Mouse (Mus musculus) hindbrain, embryonic 16.5 days (tissue): ENCODE measurements around the gene Pfkfb4. TPM values are rescaled to one million over a fixed set of nuclear protein-coding genes. Genes with fewer than 3 reads are reported as not detected.

ENCODE experiments used
- ATAC-seq: fragments of 200-750 bp; cut with Nextera tagmentation; 2 replicates; pipeline ENCODE4 v1.8.0; 2017; ENCODE audit warnings: moderate TSS enrichment, moderate library complexity
- H3K27ac ChIP-seq: fragments of 300-500 bp; sonication (generic); 2 replicates; pipeline ENCODE4 v1.5.1; 2014; ENCODE audit warnings: low read depth, mild to moderate bottlenecking, control low read depth, low read length, moderate library complexity
- H3K27me3 ChIP-seq: fragments of 300-500 bp; sonication (generic); replicated peaks from 2 replicates; pipeline ENCODE4 v1.6.1; 2014; ENCODE audit warnings: low read length; ENCODE audit not compliant: control insufficient read depth, insufficient read depth
- H3K36me3 ChIP-seq: fragments of 300-500 bp; sonication (generic); 2 replicates; pipeline ENCODE4 v1.6.1; 2014; ENCODE audit warnings: mild to moderate bottlenecking, low read length, moderate library complexity, mixed read lengths; ENCODE audit not compliant: control insufficient read depth, insufficient read depth
- H3K4me1 ChIP-seq: fragments of 300-500 bp; sonication (generic); 2 replicates; pipeline ENCODE4 v1.6.1; 2014; ENCODE audit warnings: low read depth, low read length; ENCODE audit not compliant: control insufficient read depth, insufficient read depth
- H3K4me2 ChIP-seq: fragments of 300-500 bp; sonication (generic); 2 replicates; pipeline ENCODE4 v1.6.1; 2014; ENCODE audit warnings: mild to moderate bottlenecking, low read length, control low read depth, moderate library complexity
- H3K4me3 ChIP-seq: fragments of 300-500 bp; sonication (generic); 2 replicates; pipeline ENCODE4 v1.5.1; 2014; ENCODE audit warnings: mild to moderate bottlenecking, low read length, control low read depth, moderate library complexity
- H3K9ac ChIP-seq: fragments of 300-500 bp; sonication (generic); 2 replicates; pipeline ENCODE4 v1.6.1; 2014; ENCODE audit warnings: low read depth, mild to moderate bottlenecking, control low read depth, low read length, moderate library complexity
- H3K9me3 ChIP-seq: fragments of 300-500 bp; sonication (generic); 2 replicates; pipeline ENCODE4 v1.6.1; 2014; ENCODE audit warnings: mild to moderate bottlenecking, low read length, moderate library complexity; ENCODE audit not compliant: control insufficient read depth
- WGBS: fragments of 180-500 bp; shearing (Covaris S2); extraction: QIAGEN DNeasy Blood & Tissue Kit; methylation state at CpG from one replicate; pipeline ENCODE4 v1.1.7; 2014; 5-methylcytosine and 5-hydroxymethylcytosine counted together
- polyA plus RNA-seq: library from polyadenylated mRNA; unstranded; fragments of >200 nt; fragmentation: Nextera tagmentation; extraction: Ambion mirVana; gene quantifications from 2 replicates; pipeline ENCODE4 v1.2.1, GENCODE M21; 2015

Pfkfb4 gene
- polyA plus RNA-seq, 1 experiment from 2014 or later: 31.3 TPM

DNA sequence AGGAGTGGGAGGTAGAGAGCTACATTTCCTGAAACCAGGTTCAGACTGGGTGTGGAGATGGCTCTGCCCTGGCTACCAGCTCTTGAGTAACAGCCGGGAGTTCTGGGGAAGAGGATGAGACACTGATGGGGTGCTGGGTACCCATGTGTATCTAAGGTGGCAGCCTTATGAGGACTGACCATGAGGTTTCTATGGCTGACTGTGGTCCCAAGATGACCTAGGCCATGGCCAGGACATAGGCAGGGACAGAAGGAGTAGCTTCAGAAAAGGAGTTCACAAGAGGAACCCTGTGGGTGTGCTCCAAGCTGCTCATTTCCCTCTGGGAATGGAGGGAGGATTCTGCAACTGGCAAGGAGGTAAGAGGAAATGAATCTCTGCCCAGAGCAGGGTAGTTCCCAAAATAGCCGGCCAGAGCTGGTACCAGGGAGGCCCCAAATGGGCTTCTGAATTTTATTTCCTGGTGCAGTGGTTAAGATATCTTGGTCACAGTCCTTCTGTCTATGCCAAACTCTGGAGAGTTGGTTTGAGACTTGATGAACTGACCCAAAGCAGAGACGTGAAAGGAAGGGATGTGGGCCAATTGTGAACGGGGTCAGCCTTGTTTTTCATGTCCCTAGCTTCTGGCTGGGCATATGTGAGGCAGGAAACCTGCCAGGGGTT is 1.6 kb upstream of the Pfkfb4 start:
- no peaks in the 10 kb centered on the region for H3K36me3 ChIP-seq
- H3K27me3 ChIP-seq: no peaks in the 10 kb centered on the region
- H3K27ac ChIP-seq: no peak overlapping the region
- peaks cover 12% of the 10 kb centered on the region for H3K4me1 ChIP-seq
- WGBS: 80% methylated on average over 4 of the region's 4 CpGs
- no peak overlapping the region for H3K4me3 ChIP-seq
- no peak overlapping the region for H3K4me2 ChIP-seq
- no peaks in the 10 kb centered on the region for H3K9me3 ChIP-seq
- no peak for ATAC-seq
- no peak overlapping the region for H3K9ac ChIP-seq

DNA sequence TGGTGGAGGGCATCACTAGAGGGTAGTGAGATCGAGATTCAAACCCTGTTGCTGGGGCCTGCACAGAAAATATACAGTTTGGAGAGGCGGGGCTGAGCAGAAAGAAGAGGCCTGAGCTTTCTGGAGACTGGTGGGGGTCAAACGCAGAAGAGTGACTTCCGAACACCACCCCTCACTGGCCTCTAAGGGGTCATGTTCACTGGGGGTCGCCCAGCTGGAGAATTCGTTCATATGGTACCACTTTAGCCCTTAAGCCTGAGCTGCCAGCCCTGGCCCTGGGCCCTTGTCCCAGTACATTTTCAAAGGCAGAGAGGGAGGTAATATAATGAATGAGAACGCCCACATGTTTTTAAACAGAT is 1.1 kb upstream of the Pfkfb4 start:
- no peak overlapping the region for H3K4me2 ChIP-seq
- H3K4me1 ChIP-seq: peaks cover 12% of the 10 kb centered on the region
- H3K27me3 ChIP-seq: no peaks in the 10 kb centered on the region
- WGBS: 75% methylated on average over 7 of the region's 7 CpGs
- no peak overlapping the region for H3K27ac ChIP-seq
- H3K4me3 ChIP-seq: no peak overlapping the region
- no peak overlapping the region for H3K9ac ChIP-seq
- H3K9me3 ChIP-seq: no peaks in the 10 kb centered on the region
- no peaks in the 10 kb centered on the region for H3K36me3 ChIP-seq
- ATAC-seq: no peak

DNA sequence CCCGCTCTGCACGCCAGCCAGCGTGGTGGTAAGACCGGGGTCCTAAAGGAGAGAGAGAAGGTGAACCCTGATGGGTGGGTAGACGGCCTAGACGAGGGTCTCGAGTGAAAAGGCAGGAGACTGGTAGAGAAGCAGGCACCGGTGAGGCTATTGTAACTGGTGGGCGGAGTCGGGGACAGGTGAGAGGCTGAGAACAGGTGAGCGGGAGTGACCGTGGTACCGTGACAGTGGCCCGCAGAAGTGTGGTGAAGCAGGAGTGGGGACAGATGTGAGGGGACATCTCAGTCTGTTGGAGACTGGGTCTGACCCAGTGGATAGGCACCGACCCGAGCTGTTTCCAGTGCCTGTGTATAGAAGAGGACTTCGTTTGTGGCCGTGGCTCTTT is 499 bp downstream of the Pfkfb4 start:
- Histone ChIP-seq H3K9ac (peak overlapping the region; percentile 84), H3K4me2 (peak overlapping the region; percentile 81), H3K9me3 (no peaks in the 10 kb centered on the region), H3K36me3 (no peaks in the 10 kb centered on the region), H3K27me3 (no peaks in the 10 kb centered on the region), H3K4me3 (peak overlapping the region; percentile 73), H3K4me1 (peaks cover 12% of the 10 kb centered on the region), H3K27ac (peak overlapping the region; percentile 80)
- 12% methylated on average over 18 of the region's 18 CpGs for WGBS
- no peak; the same call in 1 of the 2 replicates for ATAC-seq

DNA sequence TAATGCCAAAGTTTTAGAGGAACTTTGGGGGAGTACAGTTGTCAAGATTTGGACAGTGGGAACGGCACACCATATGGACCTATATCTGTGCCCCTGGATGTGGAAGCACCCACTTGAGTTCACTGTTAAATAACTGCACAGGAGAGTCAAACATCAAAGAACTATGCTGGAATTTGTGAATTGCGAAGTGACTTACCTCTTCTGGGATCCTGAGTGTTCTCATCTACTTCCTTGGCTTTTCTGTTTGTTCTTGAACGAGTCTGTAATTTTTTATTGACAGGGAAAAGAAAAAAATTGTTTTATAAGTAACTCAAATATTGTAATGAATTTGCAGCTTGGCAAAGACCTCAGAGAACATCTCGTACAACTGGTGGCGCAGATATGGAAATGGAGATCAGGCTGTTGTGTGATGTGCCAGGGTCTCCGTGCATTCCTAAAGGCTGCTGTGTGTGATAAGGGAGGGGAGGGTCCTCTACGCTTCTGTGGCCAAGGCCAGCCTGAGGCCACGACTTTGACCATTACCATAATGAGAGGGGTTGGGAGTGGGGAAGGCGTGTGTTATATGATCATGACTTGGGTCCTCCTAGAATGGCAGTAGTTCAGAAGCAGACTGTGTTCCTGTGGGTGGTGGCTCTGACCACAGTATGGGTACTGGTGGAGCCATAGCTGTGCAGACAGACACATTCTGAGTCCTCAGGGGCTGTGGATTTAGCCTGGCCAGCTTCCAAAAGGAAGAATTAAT is 1.2 kb downstream of the Pfkfb4 start:
- Histone ChIP-seq H3K4me2 (peak overlapping the region; percentile 81), H3K27me3 (no peaks in the 10 kb centered on the region), H3K9me3 (no peaks in the 10 kb centered on the region), H3K36me3 (no peaks in the 10 kb centered on the region), H3K4me3 (peak overlapping the region; percentile 73), H3K27ac (no peak overlapping the region), H3K4me1 (peaks cover 12% of the 10 kb centered on the region), H3K9ac (no peak overlapping the region)
- ATAC-seq: no peak
- WGBS: 84% methylated on average over 9 of the region's 9 CpGs

DNA sequence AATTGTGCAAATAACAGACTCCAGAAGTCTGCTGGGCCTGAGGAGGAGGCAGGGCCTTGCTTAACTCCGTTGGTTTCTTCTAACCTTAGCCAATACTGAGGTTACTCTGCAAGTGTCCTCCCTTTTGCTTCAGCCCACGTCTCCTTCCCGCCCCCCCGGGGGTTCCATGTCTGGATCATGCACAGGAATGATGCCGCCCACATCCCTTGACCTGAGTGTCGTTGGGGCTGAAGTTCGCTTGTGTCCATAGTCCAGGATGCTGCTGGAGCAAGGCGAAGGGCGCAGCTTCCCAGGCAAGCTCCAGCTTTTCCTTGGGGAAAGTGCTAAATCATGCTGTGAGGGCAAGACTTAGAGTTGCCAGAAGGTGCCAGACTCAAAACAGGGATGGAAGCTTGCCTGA is 4.8 kb downstream of the Pfkfb4 start:
- no peak overlapping the region for H3K27ac ChIP-seq
- H3K36me3 ChIP-seq: no peaks in the 10 kb centered on the region
- H3K4me1 ChIP-seq: peaks cover 7% of the 10 kb centered on the region
- no peak overlapping the region for H3K9ac ChIP-seq
- no peaks in the 10 kb centered on the region for H3K9me3 ChIP-seq
- no peak overlapping the region for H3K4me2 ChIP-seq
- ATAC-seq: no peak
- no peaks in the 10 kb centered on the region for H3K27me3 ChIP-seq
- WGBS: 81% methylated on average over 9 of the region's 9 CpGs
- no peak overlapping the region for H3K4me3 ChIP-seq

DNA sequence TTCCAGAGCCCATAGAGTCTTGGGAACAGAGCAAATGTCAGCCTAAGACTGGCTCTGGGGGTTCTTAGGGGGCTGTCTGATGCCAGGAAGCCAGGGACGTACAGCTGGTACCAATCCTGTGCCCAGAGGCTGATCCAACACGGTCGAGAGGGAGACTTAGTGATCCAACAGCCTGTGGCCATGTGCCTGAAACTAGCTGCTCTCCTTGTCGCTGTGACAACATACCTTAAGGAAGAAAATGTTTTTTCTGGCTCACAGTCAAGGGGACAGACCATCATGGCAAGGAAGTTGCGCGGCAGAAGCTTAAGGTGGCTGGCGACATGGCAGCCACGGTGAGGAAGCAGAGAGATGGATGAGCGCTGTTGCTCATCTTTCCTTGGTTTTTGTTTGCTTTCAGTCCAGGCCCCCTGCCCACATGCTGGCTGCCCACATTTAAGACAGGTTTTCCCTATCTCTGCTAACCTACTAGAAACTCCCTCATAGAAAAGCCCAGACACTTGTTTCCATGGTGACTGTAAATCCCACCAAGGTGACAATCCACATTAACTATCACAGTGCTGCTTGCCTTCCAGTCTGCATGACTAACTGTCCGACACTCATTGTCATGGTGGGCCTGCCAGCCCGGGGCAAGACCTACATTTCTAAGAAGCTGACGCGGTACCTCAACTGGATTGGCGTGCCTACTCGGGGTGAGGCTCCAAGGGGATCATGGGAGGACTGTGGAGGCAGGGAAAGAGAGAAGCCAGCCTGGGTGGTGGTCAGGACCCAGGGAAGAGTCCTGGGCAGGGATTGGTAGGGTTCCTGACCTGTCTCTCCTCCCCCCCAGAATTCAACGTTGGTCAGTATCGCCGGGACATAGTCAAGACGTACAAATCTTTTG is 6.9 kb downstream of the Pfkfb4 start:
- WGBS: 80% methylated on average over 19 of the region's 19 CpGs
- Histone ChIP-seq H3K9me3 (no peaks in the 10 kb centered on the region), H3K9ac (no peak overlapping the region), H3K27ac (no peak overlapping the region), H3K36me3 (no peaks in the 10 kb centered on the region), H3K4me3 (no peak overlapping the region), H3K4me2 (no peak overlapping the region), H3K4me1 (no peaks in the 10 kb centered on the region; the same call in 1 of the 2 replicates), H3K27me3 (no peaks in the 10 kb centered on the region)
- no peak for ATAC-seq

DNA sequence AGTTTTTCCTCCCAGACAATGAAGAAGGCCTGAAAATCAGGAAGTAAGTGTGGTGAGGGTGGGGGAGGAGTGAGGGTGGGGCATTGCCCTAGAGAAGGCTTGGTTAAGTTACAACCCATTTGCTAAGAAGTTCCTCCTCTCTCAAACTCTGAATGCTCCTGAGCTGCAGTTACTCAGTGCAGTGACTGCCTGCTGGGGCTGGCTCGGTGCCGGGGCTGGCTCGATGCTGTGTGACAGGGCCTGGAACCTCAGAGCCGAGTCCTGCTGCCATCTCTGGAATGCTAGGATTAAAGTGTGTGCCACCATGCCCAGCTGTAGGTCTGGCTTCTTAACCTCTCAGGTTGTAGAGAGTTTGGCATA is 7.6 kb downstream of the Pfkfb4 start:
- Histone ChIP-seq H3K27ac (no peak overlapping the region), H3K4me1 (no peaks in the 10 kb centered on the region), H3K4me2 (no peak overlapping the region), H3K36me3 (no peaks in the 10 kb centered on the region), H3K27me3 (no peaks in the 10 kb centered on the region), H3K9me3 (no peaks in the 10 kb centered on the region), H3K4me3 (no peak overlapping the region), H3K9ac (no peak overlapping the region)
- 86% methylated on average over 4 of the region's 4 CpGs for WGBS
- ATAC-seq: no peak

DNA sequence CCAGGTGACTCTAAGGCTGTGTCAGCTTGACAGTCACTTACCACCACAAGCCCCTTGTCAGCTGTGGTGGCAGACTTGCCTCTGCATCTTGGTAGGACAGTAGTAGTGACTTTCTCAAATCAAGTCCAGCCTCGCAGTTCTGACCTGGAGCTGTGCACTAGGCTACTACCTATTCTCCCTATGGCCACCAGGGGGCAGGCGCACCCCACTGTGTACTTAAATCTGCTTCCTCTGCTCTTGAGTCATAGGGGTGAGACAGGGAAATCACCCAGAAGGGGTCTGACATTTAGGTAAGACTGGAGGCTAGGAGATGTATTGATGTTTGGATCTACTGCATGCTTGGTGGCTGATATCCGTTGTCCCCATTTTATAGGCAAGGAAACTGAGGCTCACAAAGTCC is 9.1 kb downstream of the Pfkfb4 start:
- no peak overlapping the region for H3K4me3 ChIP-seq
- no peaks in the 10 kb centered on the region for H3K9me3 ChIP-seq
- ATAC-seq: peak; percentile 31; the same call in 1 of the 2 replicates
- H3K27me3 ChIP-seq: no peaks in the 10 kb centered on the region
- no peak overlapping the region for H3K27ac ChIP-seq
- H3K9ac ChIP-seq: no peak overlapping the region
- no peaks in the 10 kb centered on the region for H3K4me1 ChIP-seq
- H3K36me3 ChIP-seq: no peaks in the 10 kb centered on the region
- 4% methylated on average over 3 of the region's 3 CpGs for WGBS
- H3K4me2 ChIP-seq: no peak overlapping the region

DNA sequence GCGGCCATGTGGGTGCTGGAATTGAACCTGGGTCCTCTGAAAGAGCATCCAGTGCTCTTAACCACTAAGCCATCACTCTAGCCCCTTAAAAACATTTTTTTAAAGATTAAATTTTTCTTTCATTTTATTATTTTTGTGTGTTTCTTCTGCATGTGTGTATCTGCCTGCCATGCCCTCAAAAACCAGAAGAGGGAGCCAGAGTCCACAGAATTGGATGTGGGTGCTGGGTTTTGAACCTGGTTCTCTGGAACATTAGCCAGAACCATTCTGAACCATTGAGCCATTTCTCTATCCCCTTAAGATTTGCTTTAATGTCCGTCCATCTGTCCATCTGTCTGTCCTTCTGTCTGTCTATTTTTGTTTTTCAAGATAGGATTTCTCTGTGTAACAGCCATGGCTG is 11.6 kb downstream of the Pfkfb4 start:
- no peak overlapping the region for H3K4me2 ChIP-seq
- H3K9ac ChIP-seq: no peak overlapping the region
- no peak overlapping the region for H3K27ac ChIP-seq
- H3K36me3 ChIP-seq: peaks cover 3% of the 10 kb centered on the region; the same call in 1 of the 2 replicates
- ATAC-seq: no peak
- no peaks in the 10 kb centered on the region for H3K27me3 ChIP-seq
- no peaks in the 10 kb centered on the region for H3K4me1 ChIP-seq
- H3K9me3 ChIP-seq: no peaks in the 10 kb centered on the region
- WGBS: 59% methylated on average over 2 of the region's 2 CpGs
- H3K4me3 ChIP-seq: no peak overlapping the region
